Mouse (Mus musculus) liver (tissue): ENCODE measurements at regions not wholly inside any gene's neighbourhood (a gene's known extent, or its start where the extent isn't known, plus 50 kb on each side); places are given as distances from the start of the nearest gene placed in this dataset.
A peak's percentile ranks its signal among the peaks of the same experiment; 100 is the strongest.

Source experiments
- DNase-seq: peaks from one replicate; pipeline ENCODE4 v3.0.0-alpha.2; 2020; ENCODE audit warnings: mixed read lengths

GRCm38 (mm10) chr14:102615588-102616309, 366.7 kb downstream of the Kctd12 start:
- DNase-seq: no peak

DNA sequence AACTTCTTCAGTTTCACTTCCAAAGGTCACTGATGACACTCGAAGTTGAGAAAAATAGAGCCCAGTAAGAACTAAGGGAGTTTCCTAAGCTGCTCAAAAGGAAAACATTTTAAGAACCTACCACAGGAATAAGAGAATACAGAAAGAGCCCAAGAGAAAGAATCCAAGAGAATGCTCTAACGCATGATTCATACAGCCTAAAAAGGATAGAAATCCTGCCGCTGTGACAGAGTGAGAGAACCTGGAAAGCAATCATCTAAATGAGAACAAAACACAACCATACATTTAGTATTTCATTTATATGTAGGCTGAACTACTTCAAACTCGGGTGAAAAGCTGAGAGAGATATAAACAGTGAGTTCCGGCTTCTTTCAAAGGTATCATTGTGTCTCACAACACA, 376.4 kb downstream of the Kctd12 start:
- no peak for DNase-seq

DNA sequence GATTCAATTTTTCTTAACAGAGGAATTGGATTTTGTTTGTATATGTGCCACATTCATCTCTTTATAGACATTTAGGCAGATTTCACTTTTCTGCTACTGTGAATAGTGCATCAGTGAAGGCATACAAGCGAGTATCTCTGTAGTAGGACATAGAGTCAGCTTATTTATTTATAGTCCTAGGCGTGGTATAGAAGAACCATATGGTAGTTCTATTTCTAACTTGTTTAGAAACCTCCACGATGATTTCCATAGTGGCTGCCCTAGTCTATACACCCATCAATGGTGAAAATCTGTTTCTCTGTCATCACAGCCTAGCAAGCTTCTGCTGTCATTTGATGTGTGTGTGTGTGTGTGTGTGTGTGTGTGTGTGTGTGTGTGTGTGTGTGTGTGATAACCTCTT, 387.6 kb downstream of the Kctd12 start:
- DNase-seq: no peak

GRCm38 (mm10) chr14:102553781-102554180, 428.7 kb downstream of the Kctd12 start:
- DNase-seq: no peak

DNA sequence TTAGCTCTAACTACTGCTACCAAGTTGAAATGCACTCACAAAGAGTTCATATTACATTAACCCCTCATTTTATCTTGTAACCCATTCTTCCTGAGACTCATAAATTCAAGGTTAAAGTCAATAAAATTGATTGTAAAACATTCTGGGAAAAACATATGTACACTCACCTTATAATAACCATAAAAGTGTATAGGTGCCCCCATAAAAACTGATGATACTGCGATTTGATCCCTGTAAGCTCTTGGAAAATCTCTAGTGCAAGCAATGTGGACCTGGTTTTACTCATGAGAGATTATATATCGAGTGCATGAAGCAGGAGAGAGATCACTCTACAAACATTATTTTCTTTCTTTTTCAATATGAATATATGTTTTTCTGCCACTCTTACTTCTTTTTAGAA, 429.8 kb downstream of the Kctd12 start:
- no peak for DNase-seq

GRCm38 (mm10) chr14:102524894-102525577, 457.4 kb downstream of the Kctd12 start:
- no peak for DNase-seq

DNA sequence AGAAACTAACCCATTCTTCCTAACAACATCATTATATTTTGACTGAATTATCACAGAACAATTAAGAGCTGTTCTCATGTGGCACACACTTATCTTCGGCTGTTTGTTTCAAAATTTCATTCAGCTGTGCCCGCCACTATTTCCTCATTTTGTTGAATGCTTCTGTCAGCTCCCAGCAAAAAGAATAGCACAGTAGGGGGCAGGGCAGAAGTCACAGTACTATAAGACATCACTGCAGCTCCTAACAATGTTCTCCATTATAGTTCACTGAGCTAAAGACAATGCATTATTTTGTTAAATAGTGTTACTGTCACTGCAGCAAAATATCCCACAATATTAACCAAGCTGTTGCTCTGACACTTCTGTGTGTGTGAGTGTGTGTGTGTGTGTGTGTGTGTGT, 465.7 kb downstream of the Kctd12 start:
- no peak for DNase-seq

GRCm38 (mm10) chr14:102514527-102514926, 467.9 kb downstream of the Kctd12 start:
- no peak for DNase-seq

- no peak for DNase-seq
Measured at GRCm38 (mm10) chr14:102512651-102513050, 469.8 kb downstream of the Kctd12 start.

DNA sequence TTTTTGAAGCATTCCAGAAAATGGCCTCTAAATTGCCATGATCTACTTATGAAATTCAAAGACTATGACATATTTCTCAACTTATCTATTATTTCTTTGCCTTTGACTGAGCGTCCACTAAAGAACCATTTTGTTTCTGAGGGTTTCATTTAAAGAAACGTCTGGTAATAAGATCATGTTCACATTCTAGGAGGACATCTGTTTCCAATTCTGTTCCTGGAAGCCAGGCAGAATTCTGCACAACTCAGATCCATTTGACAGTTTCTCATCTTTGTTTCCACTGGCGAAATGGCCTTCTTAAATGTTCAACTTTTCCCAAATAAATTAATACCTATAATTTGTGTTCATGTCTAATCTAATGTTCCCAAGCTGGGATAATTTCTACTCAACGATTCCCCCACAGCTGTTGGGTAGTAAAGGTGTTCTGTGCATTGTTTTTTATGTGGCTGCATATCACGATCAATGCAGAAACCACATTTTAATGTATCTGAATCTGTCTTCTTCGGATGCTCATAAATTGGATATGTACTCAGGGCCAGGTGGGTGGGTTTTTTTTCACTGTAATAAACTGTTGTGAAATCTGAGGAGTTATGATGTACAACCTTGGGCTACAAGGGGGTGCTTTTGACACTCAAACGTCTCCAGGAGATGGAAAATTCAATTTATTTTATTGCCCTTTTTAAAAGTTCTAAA, 470.6 kb downstream of the Kctd12 start:
- no peak for DNase-seq

DNA sequence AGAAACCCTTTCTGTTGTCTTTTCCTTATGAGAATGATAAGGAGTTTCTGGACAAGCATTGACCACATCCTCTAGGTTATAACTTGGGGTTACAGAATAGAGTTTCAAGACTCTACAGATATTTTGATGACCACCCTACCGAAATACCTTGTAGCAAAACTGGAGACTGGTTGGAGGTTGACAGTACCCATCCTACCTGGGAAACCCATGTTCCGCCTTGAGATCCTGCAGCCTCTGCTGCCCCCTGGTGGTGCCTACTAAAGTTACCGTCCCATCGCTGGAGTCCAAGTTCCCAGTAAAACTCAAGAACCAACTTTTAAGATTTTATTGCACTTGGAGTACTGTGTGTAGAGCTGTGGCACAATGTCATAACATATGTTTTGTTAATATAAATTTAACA, 472.1 kb downstream of the Kctd12 start:
- peak; percentile 45 for DNase-seq

DNA sequence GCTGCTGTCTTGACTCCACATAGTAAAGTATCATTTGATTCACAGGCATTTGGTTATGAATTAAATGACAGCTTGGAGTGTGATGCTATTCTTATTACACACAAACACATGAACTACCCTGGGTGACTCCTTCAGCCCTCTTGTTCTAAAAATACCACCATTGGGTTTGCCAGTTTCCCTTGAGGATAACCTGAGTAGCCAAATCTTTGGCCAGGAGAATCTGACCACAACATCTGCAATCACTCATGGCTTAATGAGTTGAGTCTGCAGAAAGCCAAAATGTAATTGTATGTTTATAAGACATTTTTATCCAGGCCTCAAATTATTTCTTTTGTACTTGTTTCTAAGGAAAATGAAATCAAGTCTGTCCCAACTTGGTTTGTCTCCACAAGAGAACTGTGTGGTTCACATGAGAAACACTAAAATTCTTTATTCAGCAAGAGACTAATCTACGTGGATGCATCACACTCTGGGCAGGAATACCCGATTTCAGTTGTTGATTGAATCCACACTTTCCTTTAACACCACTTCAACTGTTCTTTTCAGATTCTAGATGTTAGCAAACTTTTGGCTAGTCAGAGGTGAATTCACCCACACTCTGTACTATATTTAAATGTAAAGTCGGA, 476.6 kb downstream of the Kctd12 start:
- no peak for DNase-seq

DNA sequence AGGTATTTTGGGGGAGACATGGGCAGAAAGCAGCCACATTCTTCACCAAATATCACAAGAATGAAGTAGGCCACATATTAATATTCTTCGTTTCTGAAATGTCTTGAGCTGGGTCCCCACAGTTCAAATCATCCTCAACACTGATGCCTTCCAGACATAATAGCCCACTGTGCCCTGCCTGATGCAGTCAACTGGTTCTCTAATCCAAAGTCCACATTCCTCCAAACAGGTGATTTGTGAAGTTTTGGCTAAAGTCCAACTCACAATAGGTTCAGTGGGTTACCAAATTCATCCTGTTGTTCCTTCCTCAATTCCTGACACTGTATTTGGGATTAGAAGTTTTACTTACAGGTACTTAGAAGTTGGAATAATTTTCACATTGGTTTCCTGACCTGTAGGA, 485.3 kb downstream of the Kctd12 start:
- DNase-seq: no peak

DNA sequence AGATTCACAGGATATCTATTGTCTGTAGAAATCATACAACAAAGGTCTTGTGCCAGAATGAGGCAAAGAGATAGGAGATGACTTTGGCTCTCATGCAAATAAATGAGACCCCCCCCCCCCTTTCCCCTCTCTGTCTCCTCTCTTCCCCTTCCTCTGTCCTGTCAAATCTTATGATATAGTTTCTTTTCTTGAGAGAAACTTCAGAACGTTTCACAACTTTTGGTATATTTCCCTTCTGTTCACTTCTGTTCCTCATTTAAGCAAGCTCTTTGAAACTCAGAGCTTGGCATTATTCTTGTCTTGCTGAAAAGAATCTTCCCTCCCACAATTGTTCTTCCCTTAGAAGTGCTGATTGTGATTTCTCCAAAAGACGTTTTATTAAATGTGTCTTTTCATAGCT, 490.1 kb downstream of the Kctd12 start:
- no peak for DNase-seq

- DNase-seq: no peak
Measured at GRCm38 (mm10) chr14:102491205-102491604, 491.2 kb downstream of the Kctd12 start.

DNA sequence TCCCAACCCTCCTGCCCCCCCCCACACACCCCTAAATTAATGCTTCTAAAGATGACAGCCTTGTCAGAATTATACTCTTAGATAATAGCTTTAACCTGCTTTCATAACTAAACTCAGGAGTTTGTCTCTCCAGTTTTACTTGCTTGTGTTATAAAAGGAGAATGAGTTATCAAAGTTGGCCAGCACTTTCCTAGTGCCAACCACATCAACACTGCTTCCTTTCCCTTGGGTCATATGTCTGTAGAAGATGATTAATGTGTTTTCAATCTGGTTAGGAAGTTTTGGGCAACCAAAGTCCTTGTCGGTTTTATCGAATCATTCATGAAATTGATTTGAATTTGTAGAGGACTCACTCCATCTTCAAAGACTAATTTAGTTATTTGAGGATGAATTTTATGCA, 505.3 kb downstream of the Kctd12 start:
- DNase-seq: no peak

DNA sequence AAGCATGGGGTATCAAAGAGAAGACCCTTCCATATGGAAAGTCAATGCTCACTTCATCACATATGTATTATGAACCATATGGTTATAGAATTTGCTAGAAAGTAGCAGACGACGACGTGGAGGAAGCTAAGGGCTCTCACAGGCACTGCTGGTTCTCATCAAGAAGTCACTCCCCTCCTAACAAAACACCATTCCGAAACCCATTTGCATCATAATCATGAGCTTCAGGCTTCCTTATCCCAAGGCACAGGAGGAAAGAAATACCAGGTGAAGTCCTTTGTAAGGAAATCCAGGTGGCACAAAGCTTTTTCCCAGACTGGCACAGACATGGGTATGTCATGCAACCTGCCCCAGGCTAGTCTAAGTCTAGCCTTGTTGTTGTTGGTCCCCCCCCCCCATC, 513.1 kb downstream of the Kctd12 start:
- DNase-seq: no peak

DNA sequence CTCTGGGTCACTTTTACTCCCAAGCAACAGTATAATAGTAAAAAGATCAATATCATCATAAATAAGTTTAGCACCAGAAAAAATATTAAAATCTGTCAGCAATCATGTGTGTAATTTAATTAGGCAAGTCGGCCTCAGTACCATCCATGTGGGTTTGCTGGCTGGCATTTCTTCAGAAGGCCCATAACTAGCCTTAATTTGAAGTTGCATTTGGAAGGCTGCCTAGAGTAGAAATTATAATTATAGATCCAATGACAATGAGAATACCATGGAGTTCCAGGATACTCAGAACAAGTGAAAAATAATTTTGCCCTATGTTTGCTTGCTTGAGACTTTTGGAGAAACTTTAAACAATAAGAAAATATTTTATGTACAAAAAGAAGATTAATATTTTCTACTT, 521.4 kb downstream of the Kctd12 start:
- no peak for DNase-seq

DNA sequence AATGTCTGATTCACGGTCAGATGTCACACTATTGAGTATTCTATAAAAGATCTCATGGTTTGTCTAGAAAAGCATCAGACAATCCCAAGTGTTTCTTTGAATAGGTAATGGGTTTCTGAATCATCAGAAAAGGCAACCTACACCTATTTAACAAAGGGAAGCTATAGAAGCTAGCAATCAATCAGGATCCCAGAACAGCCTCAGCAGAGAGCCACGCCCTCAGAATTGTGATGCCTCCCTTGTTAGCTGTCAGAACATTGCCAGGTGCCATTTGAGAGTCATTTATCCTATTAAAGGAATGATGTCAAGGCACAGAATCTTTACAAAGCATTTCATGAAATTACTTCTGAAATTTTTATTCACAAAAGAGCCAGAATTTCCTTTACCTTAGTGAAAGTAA, 542.7 kb downstream of the Kctd12 start:
- no peak for DNase-seq

DNA sequence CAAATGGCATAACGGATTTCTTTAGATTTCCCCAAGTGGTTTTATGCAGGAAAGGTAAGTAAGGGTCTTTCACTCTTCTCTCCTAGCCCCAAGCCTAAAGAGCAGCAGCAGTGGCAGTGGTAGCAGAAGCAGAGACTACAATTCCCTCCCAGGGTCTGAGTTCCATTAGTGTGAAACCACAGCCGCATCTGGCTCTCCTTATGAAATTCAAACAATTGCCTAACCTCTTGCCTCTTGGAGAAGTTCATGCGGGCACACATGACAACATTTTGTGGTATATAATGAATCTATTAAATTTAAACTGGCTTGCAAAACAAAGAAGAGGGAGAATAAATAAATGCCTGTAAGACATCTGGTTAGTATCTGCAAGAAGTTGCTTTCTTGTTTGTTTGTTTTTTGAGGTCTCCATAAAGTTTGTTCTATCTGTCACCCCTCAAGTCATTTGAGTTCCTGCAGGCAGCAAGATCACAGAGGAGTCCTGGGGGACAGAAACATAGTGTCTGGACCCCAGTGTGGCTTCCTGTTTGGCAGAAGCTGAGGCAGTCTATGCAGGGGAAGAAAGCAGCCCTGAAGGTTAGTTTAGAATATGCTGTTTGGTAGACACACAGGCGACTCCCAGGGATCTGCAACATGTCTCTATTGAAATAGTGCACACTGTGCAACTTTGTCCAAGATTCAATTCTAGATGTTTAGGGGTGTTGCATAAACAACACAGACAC, 578.9 kb downstream of the Kctd12 start:
- no peak for DNase-seq

DNA sequence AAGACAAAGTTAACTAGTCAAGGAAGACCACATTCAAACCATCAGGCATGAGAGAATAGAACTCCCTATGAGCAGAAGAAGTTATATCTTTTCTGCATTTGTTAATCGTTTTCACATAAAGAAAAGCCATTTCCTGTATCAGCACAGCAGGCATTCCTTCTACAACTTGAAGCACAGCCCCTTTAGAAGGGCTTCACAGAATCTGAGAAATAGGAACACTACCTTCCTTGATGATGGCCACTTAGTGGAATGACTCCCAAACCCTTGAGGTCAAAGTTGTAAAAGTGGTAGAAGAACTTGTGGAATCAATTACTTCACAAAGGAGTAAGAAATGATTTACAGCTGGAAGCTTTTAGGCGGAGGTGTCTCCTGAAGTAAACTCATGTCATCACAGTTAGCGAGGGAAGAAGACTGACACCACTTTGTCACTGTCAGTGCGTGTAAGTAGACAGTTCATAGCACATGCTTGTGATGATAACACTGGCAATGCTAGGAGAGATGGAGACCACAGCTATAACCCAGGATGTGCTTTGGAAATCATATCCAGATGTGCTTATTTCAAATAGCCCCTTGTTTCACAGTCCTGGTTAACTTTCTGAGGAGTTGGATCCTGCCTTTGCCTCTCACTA, 580.3 kb downstream of the Kctd12 start:
- no peak for DNase-seq

DNA sequence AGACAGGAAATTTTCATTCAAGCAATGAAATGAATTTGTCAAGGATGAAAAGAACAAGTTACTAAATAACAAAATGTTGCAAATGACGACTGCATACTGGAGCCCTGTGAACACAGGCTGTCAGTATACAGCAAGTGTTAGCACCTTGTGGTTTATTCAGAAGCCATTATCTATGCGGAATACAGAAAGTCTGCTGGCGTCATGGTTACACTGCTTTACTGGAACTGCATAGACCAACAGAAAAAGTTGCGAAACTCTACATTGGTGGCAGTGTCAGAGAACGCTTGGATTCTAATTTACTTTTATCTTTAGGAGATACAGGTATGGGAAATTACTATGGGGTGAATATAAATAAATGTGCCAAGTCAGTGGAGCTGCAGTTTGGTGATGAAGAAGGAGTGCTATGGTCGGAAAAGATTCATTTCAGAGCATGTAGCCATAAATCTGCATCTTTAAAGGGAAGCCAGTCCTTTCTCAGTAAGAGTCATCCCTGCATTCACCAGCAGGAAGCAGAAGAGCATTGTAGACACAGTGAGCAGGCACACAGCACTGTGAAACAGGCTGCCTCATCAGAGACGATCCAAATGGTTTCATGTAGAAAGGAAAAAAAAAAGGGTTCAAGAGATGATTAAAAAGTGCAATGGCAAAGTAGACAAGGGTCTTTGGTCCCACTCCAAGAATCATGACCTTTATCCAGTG, 586.3 kb downstream of the Kctd12 start:
- DNase-seq: no peak
